Mouse (Mus musculus) thymus, adult 2 months (tissue): ENCODE measurements at regions not wholly inside any gene's neighbourhood (a gene's known extent, or its start where the extent isn't known, plus 50 kb on each side); places are given as distances from the start of the nearest gene placed in this dataset.

Source experiments
- CTCF ChIP-seq: fragments of 200-500 bp; IDR thresholded peaks from 2 replicates; pipeline ENCODE4 v1.5.1; 2012; ENCODE audit warnings: mild to moderate bottlenecking, control low read depth, low read length, moderate library complexity, borderline replicate concordance; ENCODE audit not compliant: control insufficient read depth, poor library complexity, insufficient read depth; ENCODE audit errors: extremely low read depth
- POLR2A ChIP-seq: fragments of 200-500 bp; IDR thresholded peaks from 2 replicates; pipeline ENCODE4 v1.6.1; 2012; ENCODE audit warnings: mild to moderate bottlenecking, low read length, control low read depth, moderate library complexity; ENCODE audit not compliant: control insufficient read depth, poor library complexity, insufficient read depth; ENCODE audit errors: extremely low read depth

DNA sequence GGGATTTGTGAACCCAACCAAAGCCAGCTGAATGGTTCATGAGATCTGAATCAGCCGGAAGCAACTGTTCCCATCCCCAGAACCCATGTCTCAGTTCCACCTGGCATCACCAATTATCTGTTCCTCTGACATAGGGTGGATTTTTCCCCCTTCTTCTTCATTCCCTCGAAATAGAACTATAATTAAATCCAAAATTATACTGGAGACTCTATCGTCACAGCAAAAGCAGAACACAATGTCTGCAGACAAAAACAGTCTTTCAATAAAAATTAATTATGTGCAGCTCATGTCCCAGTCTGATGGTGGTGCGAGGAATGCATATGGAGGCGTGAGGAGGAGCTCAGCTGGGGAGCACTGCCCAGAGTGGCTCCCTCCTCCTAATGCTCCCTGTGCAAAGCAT, 280.4 kb downstream of the Emp1 start:
- TF ChIP-seq POLR2A: no peak
- no peak for TF ChIP-seq CTCF
